Comparison of ENCODE assay signal across 9 mouse cellular contexts in the genomic region with DNA sequence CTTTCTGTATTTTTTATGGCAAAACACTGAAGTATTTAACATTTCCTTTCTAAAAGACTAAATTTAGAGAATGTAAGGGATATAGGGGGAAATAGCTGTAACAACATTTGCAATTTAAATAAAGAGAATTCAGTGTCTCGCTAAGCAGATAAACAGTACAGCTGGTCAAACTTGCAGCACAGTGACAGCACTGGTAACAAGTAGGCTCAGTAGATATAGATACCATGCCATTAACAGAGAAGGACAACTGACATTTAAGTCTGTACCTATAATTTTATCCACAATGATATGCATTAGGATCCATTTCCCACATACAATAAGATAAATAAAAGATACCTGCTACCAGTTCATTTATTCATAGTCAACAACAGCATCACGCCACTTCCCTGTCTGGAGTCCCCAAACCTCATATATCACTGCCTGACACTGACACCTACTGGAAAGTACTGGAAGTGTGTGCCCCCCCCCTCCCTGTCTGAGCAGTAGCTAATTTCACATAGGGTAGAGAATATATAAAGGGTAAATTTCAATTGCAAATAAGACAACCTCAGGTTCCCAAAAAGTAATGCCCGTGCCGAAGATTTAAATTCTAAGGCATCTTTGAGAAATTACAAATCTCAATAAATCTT.
DNase-seq lines count a peak whose midpoint lies in the region; ATAC-seq and TF ChIP-seq lines count a peak whose summit lies in the region.
"Had no signal": no experiment of that assay in that cellular context is flagged by ENCODE, and none has a peak within 500 bp of the region (broad histone marks: within the 10 kb centered on the region; RNA-seq: fewer than 3 reads in every experiment).

No protein-coding gene starts in this region.

- WGBS in midbrain, embryonic 13.5 days = 20% methylated on average over 4 of the region's 4 CpGs

- peaks cover 15% of the 10 kb centered on the region for H3K4me1 ChIP-seq in midbrain, embryonic 13.5 days (replicated peaks)

- no peaks in the 10 kb centered on the region for H3K9me3 ChIP-seq in midbrain, embryonic 13.5 days
- H3K9me3 ChIP-seq: limb, embryonic 15.5 days had no signal

- no peaks in the 10 kb centered on the region for H3K36me3 ChIP-seq in midbrain, embryonic 13.5 days
- H3K36me3 ChIP-seq: limb, embryonic 15.5 days had no signal

- no peak overlapping the region for H3K9ac ChIP-seq in midbrain, embryonic 13.5 days (replicated peaks)
- H3K9ac ChIP-seq: limb, embryonic 15.5 days had no signal

- no peak overlapping the region for H3K4me2 ChIP-seq in midbrain, embryonic 13.5 days (replicated peaks)
- H3K4me2 ChIP-seq: limb, embryonic 15.5 days had no signal

- H3K27ac ChIP-seq in gastrocnemius, adult 2 months = no peak overlapping the region
- H3K27ac ChIP-seq in midbrain, embryonic 13.5 days = no peak overlapping the region
- H3K27ac ChIP-seq: limb, embryonic 15.5 days had no signal

- peak; percentile 84 for TF ChIP-seq CTCF in gastrocnemius, adult 2 months (IDR thresholded peaks at IDR 0.05)

- ATAC-seq in CD4-positive, CD25-positive, alpha-beta regulatory T cell, adult 4 months = peak; percentile 81
- ATAC-seq in midbrain, embryonic 13.5 days = peak; percentile 85

- peak; percentile 29 for DNase-seq in gastrocnemius, adult 2 months
- no peak for DNase-seq in gastrocnemius, adult 8-10 months (ENCODE audit: low spot score in 2 of 2)
- peak; percentile 45 for DNase-seq in cerebellum, adult 9-10 months
- peak; percentile 10 for DNase-seq in gastrocnemius, postnatal 25 days
- DNase-seq in left cerebral cortex, adult 18-20 months (ENCODE audit: low spot score in 2 of 2) = peak; percentile 29 to 42
- DNase-seq in thymus, postnatal 0 days (ENCODE audit: low spot score) = peak; percentile 63

- H3K27me3 ChIP-seq in midbrain, embryonic 13.5 days = no peaks in the 10 kb centered on the region
- H3K27me3 ChIP-seq: limb, embryonic 15.5 days had no signal

- H3K4me3 ChIP-seq in gastrocnemius, adult 2 months = no peak overlapping the region
- peak overlapping the region; percentile 18; the same call in 1 of the 2 replicates for H3K4me3 ChIP-seq in midbrain, embryonic 13.5 days (replicated peaks)
- H3K4me3 ChIP-seq: limb, embryonic 15.5 days had no signal

- intact Hi-C loops in gastrocnemius, adult 2 months (cut with DNase I) = loop anchor here (5.0 to 10.0 kb wide), 2 partner anchors 605 to 1158 kb away; no protein-coding TSS in a partner anchor

Comparison
In these comparisons a context has a peak if more than half of its experiments do, and no peak if none do; other contexts are left out.
1. DNase-seq: peak in gastrocnemius, adult 2 months (single experiment), cerebellum, adult 9-10 months (single experiment), gastrocnemius, postnatal 25 days (single experiment), left cerebral cortex, adult 18-20 months (2 of 2) and thymus, postnatal 0 days (single experiment); none in gastrocnemius, adult 8-10 months (0 of 2).